Mouse (Mus musculus) spleen, adult 2 months (tissue): ENCODE measurements around the gene Smc4.

Experiments
- CTCF ChIP-seq: fragments of 200-500 bp; IDR thresholded peaks from 2 replicates; pipeline ENCODE4 v1.5.1; 2011; ENCODE audit warnings: mild to moderate bottlenecking, inconsistent platforms; ENCODE audit not compliant: insufficient read depth, insufficient read length, insufficient replicate concordance; ENCODE audit errors: extremely low read depth
- POLR2A ChIP-seq: fragments of 200-500 bp; IDR thresholded peaks from 2 replicates; pipeline ENCODE4 v1.6.1; 2011; ENCODE audit warnings: low read depth, low read length, inconsistent platforms

DNA sequence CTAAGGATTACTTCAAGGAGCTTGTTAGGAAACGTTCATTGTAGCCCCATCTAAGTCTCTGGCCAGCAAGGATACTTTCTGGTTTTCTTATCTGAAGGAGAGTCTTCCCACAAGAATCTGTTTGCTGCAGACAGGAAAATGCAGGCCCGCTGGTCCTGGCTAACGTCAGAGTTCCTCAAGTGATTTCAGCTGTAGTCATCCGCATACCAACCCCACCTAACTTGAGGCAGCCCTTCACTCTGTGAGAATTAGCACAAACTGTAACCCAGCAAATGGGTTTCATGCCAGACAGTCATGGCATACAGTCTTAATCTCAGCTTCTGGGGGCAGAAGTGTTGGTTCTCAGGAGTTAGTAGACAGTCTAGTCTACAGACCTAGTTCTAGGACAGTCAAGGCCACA is 42.0 kb downstream of the Smc4 start:
- TF ChIP-seq CTCF: no peak
- TF ChIP-seq POLR2A: no peak
